Mouse (Mus musculus) neural tube, embryonic 14.5 days (tissue): Measurements from ENCODE around the gene Fgfr2. TPM values are rescaled to one million over a fixed set of nuclear protein-coding genes. Genes with fewer than 3 reads are reported as not detected.

Experiments
- ATAC-seq: fragments of 200-750 bp; cut with Nextera tagmentation; 2 replicates; pipeline ENCODE4 v1.8.0; 2017; ENCODE audit warnings: low read depth, mild to moderate bottlenecking, moderate TSS enrichment, moderate library complexity
- H3K27ac ChIP-seq: fragments of 300-500 bp; sonication (generic); 2 replicates; pipeline ENCODE4 v1.5.1; 2014; ENCODE audit warnings: low read depth, mild to moderate bottlenecking, control low read depth, low read length, moderate library complexity, mixed read lengths
- H3K27me3 ChIP-seq: fragments of 300-500 bp; sonication (generic); 2 replicates; pipeline ENCODE4 v1.6.1; 2014; ENCODE audit warnings: low read length; ENCODE audit not compliant: control insufficient read depth, insufficient read depth
- H3K36me3 ChIP-seq: fragments of 300-500 bp; sonication (generic); 2 replicates; pipeline ENCODE4 v1.6.1; 2014; ENCODE audit warnings: low read length, mixed read lengths; ENCODE audit not compliant: control insufficient read depth, insufficient read depth
- H3K4me1 ChIP-seq: fragments of 300-500 bp; sonication (generic); 2 replicates; pipeline ENCODE4 v1.6.1; 2014; ENCODE audit warnings: low read length; ENCODE audit not compliant: control insufficient read depth, insufficient read depth
- H3K4me2 ChIP-seq: fragments of 300-500 bp; sonication (generic); 2 replicates; pipeline ENCODE4 v1.6.1; 2014; ENCODE audit warnings: mild to moderate bottlenecking, low read depth, low read length, control low read depth
- H3K4me3 ChIP-seq: fragments of 300-500 bp; sonication (generic); 2 replicates; pipeline ENCODE4 v1.5.1; 2014; ENCODE audit warnings: low read depth, low read length, control low read depth, mixed read lengths
- H3K9ac ChIP-seq: fragments of 300-500 bp; sonication (generic); replicated peaks from 2 replicates; pipeline ENCODE4 v1.6.1; 2014; ENCODE audit warnings: low read depth, mild to moderate bottlenecking, control low read depth, low read length, mixed read lengths
- H3K9me3 ChIP-seq: fragments of 300-500 bp; sonication (generic); 2 replicates; pipeline ENCODE4 v1.6.1; 2016; ENCODE audit warnings: low read length; ENCODE audit not compliant: control insufficient read depth
- WGBS: fragments of 180-500 bp; shearing (Covaris S2); extraction: QIAGEN DNeasy Blood & Tissue Kit; methylation state at CpG from one replicate; pipeline ENCODE4 v1.1.7; 2014; 5-methylcytosine and 5-hydroxymethylcytosine counted together
- polyA plus RNA-seq: library from polyadenylated mRNA; unstranded; fragments of >200 nt; fragmentation: Nextera tagmentation; extraction: Ambion mirVana; gene quantifications from 2 replicates; pipeline ENCODE4 v1.2.1, GENCODE M21; 2014

Fgfr2 gene
- polyA plus RNA-seq, 1 experiment from 2014 or later: 28.1 TPM

DNA sequence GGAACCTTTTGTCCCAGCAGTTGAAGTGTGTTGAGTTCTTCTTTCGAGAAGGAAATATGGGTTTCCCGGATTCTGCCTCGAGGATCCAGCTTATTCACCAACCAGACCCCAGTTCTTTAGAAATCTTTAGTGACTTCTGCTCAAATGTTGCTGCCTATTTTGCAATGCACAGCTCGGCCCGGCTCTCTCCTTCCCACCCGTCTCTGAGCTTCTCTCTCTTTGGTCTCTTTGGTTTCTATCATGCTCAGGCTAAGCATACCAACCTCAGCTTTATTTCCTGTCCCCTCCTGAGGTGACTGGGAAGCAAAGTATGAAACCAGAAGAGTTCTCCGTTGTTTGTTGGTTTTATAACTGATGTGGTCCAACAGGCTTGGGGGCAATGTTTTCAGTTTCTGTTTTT lies 2306.9 kb downstream of the Fgfr2 start:
- no peak overlapping the region for H3K27ac ChIP-seq
- no peaks in the 10 kb centered on the region for H3K9me3 ChIP-seq
- no peak overlapping the region for H3K4me3 ChIP-seq
- H3K4me2 ChIP-seq: no peak overlapping the region
- no peak overlapping the region for H3K9ac ChIP-seq
- 89% methylated on average over 7 of the region's 7 CpGs for WGBS
- H3K27me3 ChIP-seq: no peaks in the 10 kb centered on the region
- no peaks in the 10 kb centered on the region for H3K4me1 ChIP-seq
- no peak for ATAC-seq
- no peaks in the 10 kb centered on the region for H3K36me3 ChIP-seq

DNA sequence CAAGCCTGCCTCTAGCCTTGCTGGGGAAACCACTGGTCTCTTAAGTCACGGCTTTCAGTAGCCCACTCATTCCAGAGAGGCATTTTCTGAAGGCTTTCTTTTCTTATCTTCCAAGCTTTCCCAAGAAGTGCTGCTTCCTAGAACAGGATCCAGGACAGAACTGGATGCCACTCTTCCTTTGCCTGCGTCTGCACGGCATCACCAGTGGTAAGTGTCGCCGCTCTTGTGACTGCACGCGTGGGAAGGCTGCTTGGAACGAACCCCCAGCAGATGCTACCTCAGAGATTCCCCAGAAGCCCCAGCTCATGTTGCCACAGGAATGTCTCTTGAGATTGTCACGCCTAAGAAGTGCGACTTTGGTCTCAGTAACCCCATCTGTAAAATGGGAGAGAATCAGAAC lies 2307.5 kb downstream of the Fgfr2 start:
- H3K4me2 ChIP-seq: no peak overlapping the region
- no peaks in the 10 kb centered on the region for H3K27me3 ChIP-seq
- H3K4me1 ChIP-seq: no peaks in the 10 kb centered on the region
- H3K27ac ChIP-seq: no peak overlapping the region
- no peaks in the 10 kb centered on the region for H3K36me3 ChIP-seq
- H3K9me3 ChIP-seq: no peaks in the 10 kb centered on the region
- no peak overlapping the region for H3K4me3 ChIP-seq
- ATAC-seq: no peak
- WGBS: 94% methylated on average over 10 of the region's 10 CpGs
- H3K9ac ChIP-seq: no peak overlapping the region

- H3K27ac ChIP-seq: no peak overlapping the region
- no peak for ATAC-seq
- H3K4me2 ChIP-seq: no peak overlapping the region
- H3K4me1 ChIP-seq: no peaks in the 10 kb centered on the region
- H3K9me3 ChIP-seq: no peaks in the 10 kb centered on the region
- H3K4me3 ChIP-seq: no peak overlapping the region
- 48% methylated on average over 16 of the region's 16 CpGs for WGBS
- no peaks in the 10 kb centered on the region for H3K27me3 ChIP-seq
- H3K36me3 ChIP-seq: no peaks in the 10 kb centered on the region
- H3K9ac ChIP-seq: no peak overlapping the region
Measured at GRCm38 (mm10) chr7:130812407-130812806, 2310.7 kb downstream of the Fgfr2 start.

GRCm38 (mm10) chr7:130810238-130810637 lies 2312.9 kb downstream of the Fgfr2 start:
- Histone ChIP-seq H3K27ac (no peak overlapping the region), H3K9me3 (no peaks in the 10 kb centered on the region), H3K4me1 (no peaks in the 10 kb centered on the region), H3K4me2 (no peak overlapping the region), H3K9ac (no peak overlapping the region), H3K36me3 (no peaks in the 10 kb centered on the region), H3K4me3 (no peak overlapping the region), H3K27me3 (no peaks in the 10 kb centered on the region)
- no peak for ATAC-seq
- 83% methylated on average over 4 of the region's 4 CpGs for WGBS

DNA sequence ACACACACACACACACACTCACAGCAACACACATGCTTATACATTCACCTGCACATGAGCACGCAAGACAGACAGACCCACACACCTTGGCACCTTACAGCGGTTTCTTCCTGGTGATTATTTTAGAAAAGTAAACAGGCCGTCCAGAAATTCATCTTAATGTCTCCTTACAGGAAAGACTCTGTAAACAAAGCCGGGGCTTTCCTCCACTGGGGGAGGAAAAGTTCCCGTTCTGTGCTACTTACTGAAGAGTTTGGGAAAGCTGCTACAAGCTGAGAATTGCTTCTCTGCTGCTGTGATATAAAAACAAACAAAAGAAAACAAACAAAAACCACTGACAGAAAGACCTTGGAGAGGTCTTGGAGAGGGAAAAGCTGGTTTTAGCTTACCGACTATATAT lies 2314.5 kb downstream of the Fgfr2 start:
- Histone ChIP-seq H3K27ac (no peak overlapping the region), H3K36me3 (no peaks in the 10 kb centered on the region), H3K4me1 (no peaks in the 10 kb centered on the region), H3K27me3 (no peaks in the 10 kb centered on the region), H3K9ac (no peak overlapping the region), H3K4me3 (no peak overlapping the region), H3K9me3 (no peaks in the 10 kb centered on the region), H3K4me2 (no peak overlapping the region)
- no peak for ATAC-seq
- 71% methylated on average over 6 of the region's 6 CpGs for WGBS

- Histone ChIP-seq H3K4me3 (no peak overlapping the region), H3K4me2 (no peak overlapping the region), H3K27me3 (no peaks in the 10 kb centered on the region), H3K27ac (no peak overlapping the region), H3K36me3 (no peaks in the 10 kb centered on the region), H3K4me1 (no peaks in the 10 kb centered on the region), H3K9me3 (no peaks in the 10 kb centered on the region), H3K9ac (no peak overlapping the region)
- no peak for ATAC-seq
- 72% methylated on average over 8 of the region's 8 CpGs for WGBS
Measured at GRCm38 (mm10) chr7:130807749-130808148, 2315.4 kb downstream of the Fgfr2 start.

DNA sequence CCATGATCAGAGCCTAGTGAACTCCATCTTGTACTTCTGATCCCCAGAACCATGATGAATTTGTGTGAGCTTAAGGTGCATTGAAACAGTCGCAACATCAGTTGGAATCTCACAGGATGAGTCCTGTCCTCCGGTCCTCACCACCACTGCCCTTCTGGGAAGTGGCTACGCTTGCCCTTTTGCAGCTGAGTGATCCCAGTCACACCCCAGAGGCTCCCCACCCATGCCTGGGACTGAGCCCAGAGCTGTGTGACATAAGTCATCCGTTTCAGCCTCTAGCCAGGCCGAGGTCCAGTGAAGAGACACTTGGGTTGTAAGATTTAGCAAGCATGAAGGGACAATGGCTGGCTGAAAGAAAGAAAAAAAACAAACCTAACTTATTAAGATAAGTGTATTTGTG lies 2318.2 kb downstream of the Fgfr2 start:
- 84% methylated on average over 5 of the region's 5 CpGs for WGBS
- Histone ChIP-seq H3K27me3 (no peaks in the 10 kb centered on the region), H3K9ac (no peak overlapping the region), H3K27ac (no peak overlapping the region), H3K9me3 (no peaks in the 10 kb centered on the region), H3K36me3 (no peaks in the 10 kb centered on the region), H3K4me1 (no peaks in the 10 kb centered on the region), H3K4me3 (no peak overlapping the region), H3K4me2 (no peak overlapping the region)
- ATAC-seq: no peak

GRCm38 (mm10) chr7:130803251-130803825 lies 2319.8 kb downstream of the Fgfr2 start:
- Histone ChIP-seq H3K4me2 (no peak overlapping the region), H3K27ac (no peak overlapping the region), H3K4me1 (no peaks in the 10 kb centered on the region), H3K36me3 (no peaks in the 10 kb centered on the region), H3K27me3 (no peaks in the 10 kb centered on the region), H3K9ac (no peak overlapping the region), H3K9me3 (no peaks in the 10 kb centered on the region), H3K4me3 (no peak overlapping the region)
- ATAC-seq: no peak
- 86% methylated on average over 8 of the region's 8 CpGs for WGBS

DNA sequence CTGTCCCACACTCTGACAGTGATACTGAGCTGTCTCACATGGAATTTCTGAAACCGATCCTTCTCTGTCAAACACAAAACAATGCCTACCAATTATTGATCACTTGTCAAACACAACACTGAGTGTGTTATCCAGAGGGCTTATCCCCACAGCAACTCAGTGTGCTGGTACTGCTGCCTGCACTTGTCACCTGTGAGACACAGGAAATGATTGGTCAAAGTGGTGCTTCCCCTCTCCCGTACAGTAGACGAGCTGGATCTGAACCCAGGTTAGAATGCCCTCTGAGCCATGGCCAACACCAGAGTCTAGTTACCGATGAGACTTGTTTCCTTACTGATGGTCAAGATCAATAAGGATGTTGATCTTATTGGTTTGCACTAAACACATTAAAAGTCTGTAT lies 2321.3 kb downstream of the Fgfr2 start:
- Histone ChIP-seq H3K9ac (no peak overlapping the region), H3K4me1 (no peaks in the 10 kb centered on the region), H3K36me3 (no peaks in the 10 kb centered on the region), H3K27me3 (no peaks in the 10 kb centered on the region), H3K4me3 (no peak overlapping the region), H3K27ac (no peak overlapping the region), H3K4me2 (no peak overlapping the region), H3K9me3 (no peaks in the 10 kb centered on the region)
- WGBS: 97% methylated on average over 4 of the region's 4 CpGs
- no peak for ATAC-seq
